Mouse (Mus musculus) megakaryocyte, adult 5-6 weeks (primary cell): Measurements from ENCODE around the gene Vps18. TPM values are rescaled to one million over a fixed set of nuclear protein-coding genes. Genes with fewer than 3 reads are reported as not detected.

Experiments used
- ATAC-seq: 2 replicates; pipeline ENCODE4 v1.8.0; 2016; ENCODE audit warnings: mild to moderate bottlenecking, inconsistent platforms; ENCODE audit not compliant: poor library complexity, severe bottlenecking
- total RNA-seq, 2 experiments: library from RNA; stranded (forward) in 1 of 2; stranded (reverse) in 1 of 2; fragments of 153-499, 151-499 nt in 1 of 2; fragments of 221-1000, 200-1000 nt in 1 of 2; gene quantifications; 2 replicates each; pipeline versions ENCODE4 v1.2.3 to v1.2.4; 2015 to 2017

Gene Vps18
- total RNA-seq, 2 experiments from 2014 or later: 8.9 to 19.6 TPM

DNA sequence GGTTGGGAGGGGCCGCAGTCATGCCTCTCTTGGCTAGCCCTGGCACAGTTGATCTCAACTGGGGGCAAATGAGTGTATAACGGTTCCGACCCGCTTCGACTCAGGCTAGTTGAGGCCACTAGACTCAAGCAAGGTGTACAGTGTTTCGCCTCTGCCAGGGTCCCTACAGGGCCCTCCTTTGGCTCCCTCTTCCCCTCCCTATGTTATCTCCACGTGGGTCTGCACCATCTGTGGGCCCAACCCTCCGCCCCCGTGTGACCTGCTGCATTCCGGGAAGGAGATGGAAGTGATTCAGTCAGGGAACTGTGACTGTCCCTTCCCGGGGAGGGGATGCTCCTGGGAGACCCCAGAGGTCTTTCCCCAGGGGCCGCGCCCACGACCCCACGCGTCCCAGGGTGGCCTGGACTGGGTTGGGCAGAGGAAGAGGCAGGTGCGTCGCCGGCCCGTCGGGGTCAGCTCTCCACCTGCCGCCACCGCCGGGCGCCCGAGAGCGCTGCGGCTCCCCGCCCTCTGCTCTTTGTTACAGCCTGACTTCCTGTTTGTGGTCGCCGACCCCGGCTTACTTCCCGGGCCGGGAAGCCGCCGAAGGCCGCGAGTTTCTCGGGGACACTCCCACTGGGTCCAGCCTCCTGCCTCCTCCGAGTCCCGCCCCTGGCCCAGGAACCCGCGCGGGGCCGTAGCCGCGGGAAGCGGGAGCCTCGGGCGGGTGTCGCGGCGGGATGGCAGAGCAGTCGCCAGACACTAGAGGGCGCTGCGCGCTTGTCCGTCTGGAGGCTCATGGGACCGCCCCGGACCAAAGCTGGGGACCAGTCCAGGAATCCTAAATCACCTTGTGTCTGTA is 49.1 kb downstream of the Vps18 start:
- peak; percentile 93 for ATAC-seq

DNA sequence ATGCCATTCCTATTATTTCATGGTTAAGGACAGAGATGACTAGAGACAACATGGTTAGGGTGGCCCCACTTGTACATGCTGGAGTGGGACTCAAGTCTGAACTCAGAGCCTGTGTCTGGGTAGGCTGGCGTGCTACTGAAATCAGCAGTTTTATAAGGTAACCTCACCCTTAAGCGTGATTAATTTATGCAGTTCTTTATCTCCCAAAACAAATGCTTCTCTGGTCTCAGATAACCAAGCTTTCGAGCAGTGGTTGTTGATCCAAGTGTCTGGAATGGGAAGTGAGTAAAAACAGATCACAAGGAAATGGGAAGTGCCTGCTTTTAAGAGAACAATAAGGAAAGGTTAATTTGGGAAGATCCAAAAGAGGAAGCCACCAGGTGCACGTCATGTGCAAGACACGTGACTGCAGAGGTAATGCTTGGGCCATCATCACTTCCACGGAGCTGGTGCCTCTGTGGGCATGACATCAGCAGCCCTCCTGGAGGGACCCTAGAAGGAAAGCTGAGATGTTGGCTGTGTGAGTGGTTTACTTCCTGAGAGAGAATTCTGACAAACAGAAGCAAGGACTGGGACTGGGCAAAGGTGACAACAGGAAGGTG is 56.1 kb downstream of the Vps18 start:
- peak; percentile 74 for ATAC-seq

Other genes with a start within 250 kb of the Vps18 start
- gene Knl1, start 241.6 kb upstream of the Vps18 start, total RNA-seq (2015): 65.3 and 69.5 TPM in 2 replicates
- 79.4 and 82.1 TPM in 2 replicates for gene Knl1, start 241.6 kb upstream of the Vps18 start, total RNA-seq (2017)
- gene Rad51, start 175.9 kb upstream of the Vps18 start, total RNA-seq (2015): 20.7 and 22.1 TPM in 2 replicates
- gene Rad51, start 175.9 kb upstream of the Vps18 start, total RNA-seq (2017): 12.3 and 26.8 TPM in 2 replicates
- 7.0 and 10.7 TPM in 2 replicates for gene Rmdn3, start 131.7 kb upstream of the Vps18 start, total RNA-seq (2015)
- gene Rmdn3, start 131.7 kb upstream of the Vps18 start, total RNA-seq (2017): 15.1 and 20.2 TPM in 2 replicates
- not detected in 2 replicates for gene Gchfr, start 121.0 kb upstream of the Vps18 start, total RNA-seq (2015)
- not detected in 2 replicates for gene Gchfr, start 121.0 kb upstream of the Vps18 start, total RNA-seq (2017)
- not detected in 2 replicates for gene Gm14137, start 114.2 kb upstream of the Vps18 start, total RNA-seq (2015)
- not detected in 2 replicates for gene Gm14137, start 114.2 kb upstream of the Vps18 start, total RNA-seq (2017)
- 16.4 and 21.6 TPM in 2 replicates for gene Zfyve19, start 80.1 kb upstream of the Vps18 start, total RNA-seq (2015)
- 30.7 and 39.8 TPM in 2 replicates for gene Zfyve19, start 80.1 kb upstream of the Vps18 start, total RNA-seq (2017)
- gene Dnajc17, start 79.9 kb upstream of the Vps18 start, total RNA-seq (2015): 22.8 and 24.1 TPM in 2 replicates
- 46.7 and 50.7 TPM in 2 replicates for gene Dnajc17, start 79.9 kb upstream of the Vps18 start, total RNA-seq (2017)
- gene Ppp1r14d, start 58.8 kb upstream of the Vps18 start, total RNA-seq (2015): not detected in 2 replicates
- not detected in 2 replicates for gene Ppp1r14d, start 58.8 kb upstream of the Vps18 start, total RNA-seq (2017)
- gene Spint1, start 51.4 kb upstream of the Vps18 start, total RNA-seq (2015): not detected in 2 replicates
- gene Spint1, start 51.4 kb upstream of the Vps18 start, total RNA-seq (2017): not detected in 2 replicates
- 0.16 and 0.59 TPM in 2 replicates for gene Rhov, start 17.5 kb upstream of the Vps18 start, total RNA-seq (2015)
- 0.28 and 0.81 TPM in 2 replicates for gene Rhov, start 17.5 kb upstream of the Vps18 start, total RNA-seq (2017)
- 0.09 TPM in 1 of 2 replicates, not detected in the other for gene Dll4, start 37.0 kb downstream of the Vps18 start, total RNA-seq (2015)
- gene Dll4, start 37.0 kb downstream of the Vps18 start, total RNA-seq (2017): not detected in 2 replicates
- 0.39 and 1.1 TPM in 2 replicates for gene Chac1, start 62.5 kb downstream of the Vps18 start, total RNA-seq (2015)
- gene Chac1, start 62.5 kb downstream of the Vps18 start, total RNA-seq (2017): 0.51 and 1.3 TPM in 2 replicates
- 19.9 and 22.0 TPM in 2 replicates for gene Ino80, start 188.9 kb downstream of the Vps18 start, total RNA-seq (2015)
- 18.6 and 22.7 TPM in 2 replicates for gene Ino80, start 188.9 kb downstream of the Vps18 start, total RNA-seq (2017)